Comparison of ENCODE assay signal across 13 mouse cellular contexts in genomic region chr9:102181810-102182490, GRCm38 (mm10).
DNase-seq lines count a peak whose midpoint lies in the region; ATAC-seq lines count a peak whose summit lies in the region.
"Had no signal": no experiment of that assay in that cellular context is flagged by ENCODE, and none has a peak within 500 bp of the region (broad histone marks: within the 10 kb centered on the region; RNA-seq: fewer than 3 reads in every experiment).

No protein-coding gene starts in this region.

- DNase-seq in embryo, embryonic 10.5 days (ENCODE audit: low spot score): peak; percentile 25
- no peak for DNase-seq in embryo, embryonic 10 days (ENCODE audit: low spot score)
- DNase-seq in hindbrain, embryonic 10.5 days (ENCODE audit: low spot score): no peak
- no peak for DNase-seq in kidney, adult 8-10 months
- no peak for DNase-seq in thymus, postnatal 0 days (ENCODE audit: low spot score)
- DNase-seq: adrenal gland, postnatal 10 days; cerebellum, adult 18-20 months; heart, postnatal 4 days; lung, postnatal 14 days had no signal

- no peak for ATAC-seq in embryonic facial prominence, embryonic 12.5 days (ENCODE audit: insufficient number of reproducible peaks, insufficient read depth, low FRiP score, low TSS enrichment)
- ATAC-seq in midbrain, embryonic 15.5 days (replicated peaks): peak; percentile 54
- no peak for ATAC-seq in inflammation-experienced regulatory T-cells, adult 6 months

- peak overlapping the region; percentile 60 for H3K27ac ChIP-seq in embryonic facial prominence, embryonic 12.5 days
- peak overlapping the region; percentile 84 for H3K27ac ChIP-seq in hindbrain, embryonic 10.5 days
- peak overlapping the region; percentile 62 for H3K27ac ChIP-seq in midbrain, embryonic 15.5 days
- H3K27ac ChIP-seq: limb, embryonic 15.5 days had no signal

- 41% methylated on average over 10 of the region's 10 CpGs for WGBS in embryonic facial prominence, embryonic 12.5 days
- 45% methylated on average over 10 of the region's 10 CpGs for WGBS in hindbrain, embryonic 10.5 days
- WGBS in midbrain, embryonic 15.5 days: 27% methylated on average over 10 of the region's 10 CpGs

- H3K4me1 ChIP-seq in embryonic facial prominence, embryonic 12.5 days: peaks cover 24% of the 10 kb centered on the region
- H3K4me1 ChIP-seq in hindbrain, embryonic 10.5 days (replicated peaks): peaks cover 55% of the 10 kb centered on the region
- H3K4me1 ChIP-seq in midbrain, embryonic 15.5 days: peaks cover 35% of the 10 kb centered on the region
- H3K4me1 ChIP-seq: limb, embryonic 15.5 days had no signal

- no peak overlapping the region for H3K4me2 ChIP-seq in embryonic facial prominence, embryonic 12.5 days (replicated peaks)
- no peak overlapping the region for H3K4me2 ChIP-seq in midbrain, embryonic 15.5 days
- H3K4me2 ChIP-seq: limb, embryonic 15.5 days had no signal

- no peaks in the 10 kb centered on the region for H3K9me3 ChIP-seq in embryonic facial prominence, embryonic 12.5 days
- H3K9me3 ChIP-seq in hindbrain, embryonic 10.5 days: no peaks in the 10 kb centered on the region
- H3K9me3 ChIP-seq in midbrain, embryonic 15.5 days: no peaks in the 10 kb centered on the region
- H3K9me3 ChIP-seq: limb, embryonic 15.5 days had no signal

- no peak overlapping the region for H3K9ac ChIP-seq in embryonic facial prominence, embryonic 12.5 days
- no peak overlapping the region for H3K9ac ChIP-seq in midbrain, embryonic 15.5 days
- H3K9ac ChIP-seq: limb, embryonic 15.5 days had no signal

- no peaks in the 10 kb centered on the region for H3K36me3 ChIP-seq in embryonic facial prominence, embryonic 12.5 days
- H3K36me3 ChIP-seq in hindbrain, embryonic 10.5 days: no peaks in the 10 kb centered on the region
- no peaks in the 10 kb centered on the region for H3K36me3 ChIP-seq in midbrain, embryonic 15.5 days (replicated peaks)
- H3K36me3 ChIP-seq: limb, embryonic 15.5 days had no signal

- H3K4me3 ChIP-seq in embryonic facial prominence, embryonic 12.5 days: no peak overlapping the region
- H3K4me3 ChIP-seq in hindbrain, embryonic 10.5 days: no peak overlapping the region
- no peak overlapping the region for H3K4me3 ChIP-seq in midbrain, embryonic 15.5 days
- H3K4me3 ChIP-seq: limb, embryonic 15.5 days had no signal

- H3K27me3 ChIP-seq in embryonic facial prominence, embryonic 12.5 days: no peaks in the 10 kb centered on the region
- peaks cover 27% of the 10 kb centered on the region for H3K27me3 ChIP-seq in hindbrain, embryonic 10.5 days (ENCODE audit: insufficient read depth, poor library complexity, severe bottlenecking)
- no peaks in the 10 kb centered on the region for H3K27me3 ChIP-seq in midbrain, embryonic 15.5 days (replicated peaks)
- H3K27me3 ChIP-seq: limb, embryonic 15.5 days had no signal
